Mouse (Mus musculus) cerebellum, adult 11-12 months (tissue): ENCODE results near the gene Chchd3.

Experiments used
- DNase-seq: peaks from one replicate; pipeline ENCODE4 v3.0.0; 2022

Gene Chchd3

DNA sequence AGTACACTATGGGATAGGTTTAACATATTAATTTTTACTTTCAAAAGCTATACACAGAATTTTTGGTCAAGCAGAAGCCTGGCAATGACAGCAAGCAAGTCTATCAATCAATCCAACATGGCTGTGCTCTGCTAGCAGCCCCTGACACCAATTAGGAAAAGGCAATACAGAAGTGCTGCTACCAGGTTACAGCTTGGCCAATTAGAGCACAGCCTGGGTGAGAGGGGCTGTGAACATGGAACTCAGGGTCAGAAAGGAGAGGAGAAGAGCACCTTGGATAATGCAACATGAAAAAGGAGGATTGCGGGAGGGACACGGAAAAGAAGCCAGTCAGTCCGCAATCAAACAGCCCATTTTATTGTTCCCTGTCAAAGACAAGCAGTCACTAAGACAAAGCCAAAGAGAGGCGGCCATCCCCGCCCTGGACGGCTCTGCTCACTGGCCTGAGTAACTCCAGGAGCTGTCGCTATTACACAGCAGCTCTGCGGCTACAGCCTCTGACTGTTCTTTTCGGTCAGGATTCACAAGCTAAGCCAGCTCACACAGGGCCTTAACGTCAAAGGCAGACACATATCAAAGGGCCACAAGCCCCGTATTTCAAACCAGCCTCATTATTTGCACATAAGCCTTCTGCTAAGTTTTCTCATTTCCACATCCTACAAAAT lies 128.8 kb downstream of the Chchd3 start:
- no peak for DNase-seq

DNA sequence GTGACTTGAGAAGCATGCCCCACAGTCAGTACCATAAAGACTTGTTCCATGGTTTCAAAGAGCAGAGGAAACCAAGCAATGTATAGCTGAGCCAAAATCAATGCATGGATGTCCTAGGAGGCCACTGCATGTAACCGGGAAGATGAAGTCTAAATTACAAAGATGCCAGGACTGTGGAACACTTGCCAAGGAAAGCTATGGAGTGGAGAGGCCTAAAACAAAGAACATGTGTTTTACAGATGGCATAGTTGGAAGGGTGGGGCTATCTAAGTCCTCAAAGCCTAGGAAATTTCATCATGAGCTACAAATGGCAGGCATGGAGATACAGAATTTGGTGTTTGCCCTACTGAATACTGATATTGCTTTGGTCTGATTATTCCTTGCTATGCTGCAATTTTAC lies 137.7 kb downstream of the Chchd3 start:
- no peak for DNase-seq

GRCm38 (mm10) chr6:32920091-32920490 lies 140.0 kb downstream of the Chchd3 start:
- no peak for DNase-seq

GRCm38 (mm10) chr6:32910692-32911091 lies 149.4 kb downstream of the Chchd3 start:
- no peak for DNase-seq

DNA sequence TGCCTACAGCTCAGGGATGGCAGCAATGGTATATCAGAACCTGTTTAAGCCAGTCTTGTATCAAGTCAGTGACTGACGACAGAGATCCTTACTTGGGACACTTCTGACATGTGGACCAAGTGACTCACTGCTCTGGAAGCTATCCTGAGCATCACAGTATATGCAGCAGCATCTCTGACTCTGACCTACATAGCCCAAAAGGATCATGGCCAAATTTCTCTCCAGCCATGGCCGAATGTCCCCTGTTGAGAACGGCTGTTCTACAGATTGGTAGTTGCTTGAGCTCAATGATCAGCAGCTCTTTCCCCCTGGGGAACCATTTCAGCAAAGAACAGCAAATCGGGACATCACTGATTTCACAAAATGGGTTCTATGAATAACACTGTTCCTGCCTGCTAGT lies 161.0 kb downstream of the Chchd3 start:
- peak; percentile 69 for DNase-seq

GRCm38 (mm10) chr6:32894100-32894499 lies 166.0 kb downstream of the Chchd3 start:
- no peak for DNase-seq

GRCm38 (mm10) chr6:32890726-32891125 lies 169.3 kb downstream of the Chchd3 start:
- no peak for DNase-seq

DNA sequence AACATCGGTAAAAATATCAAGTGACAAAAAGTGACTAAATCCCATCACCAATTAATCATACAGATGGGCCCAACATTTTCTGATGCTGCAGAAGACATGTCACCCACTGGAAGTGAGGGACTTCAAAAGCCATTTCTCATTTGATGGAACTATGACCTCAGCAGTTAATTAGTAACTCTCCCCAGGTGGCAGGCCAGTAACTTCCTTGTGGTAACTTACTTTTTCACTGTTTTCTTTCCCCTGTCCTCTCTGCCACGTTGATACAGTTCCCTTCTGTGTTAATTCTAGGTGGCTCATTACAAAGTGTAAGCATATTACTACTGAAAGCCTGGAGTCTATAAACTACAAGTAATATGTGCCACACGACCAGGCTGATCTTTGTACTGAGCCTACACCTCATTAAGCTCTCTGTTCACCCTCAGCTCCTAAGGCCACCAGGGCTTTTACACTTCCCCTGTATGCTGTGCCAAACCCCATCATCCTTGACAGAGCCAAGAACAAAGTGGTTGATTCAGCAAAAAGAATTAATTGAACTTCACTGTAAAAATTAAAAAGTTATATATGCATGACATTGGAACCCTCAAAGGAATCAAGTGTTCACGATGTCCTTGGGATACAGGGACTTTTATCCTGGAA lies 171.0 kb downstream of the Chchd3 start:
- no peak for DNase-seq

DNA sequence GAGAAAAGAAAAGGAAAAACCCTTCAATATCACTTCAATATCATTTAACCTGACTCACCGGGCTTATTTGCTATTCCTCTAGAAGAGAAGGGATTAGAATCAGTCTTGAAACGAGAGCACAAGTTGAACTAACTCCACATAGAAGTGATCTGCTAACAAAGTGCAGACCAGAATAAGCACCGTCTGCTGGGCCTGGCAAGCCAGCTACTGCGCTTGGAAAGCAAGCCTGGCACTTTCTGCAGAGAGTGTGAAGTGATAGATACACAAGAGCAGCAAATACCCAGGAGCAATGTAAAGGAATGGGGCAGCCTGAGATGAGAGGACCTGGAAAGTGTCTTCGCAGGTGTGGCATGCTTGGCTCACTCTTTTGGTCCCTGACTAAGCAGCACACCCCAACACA lies 181.5 kb downstream of the Chchd3 start:
- no peak for DNase-seq

DNA sequence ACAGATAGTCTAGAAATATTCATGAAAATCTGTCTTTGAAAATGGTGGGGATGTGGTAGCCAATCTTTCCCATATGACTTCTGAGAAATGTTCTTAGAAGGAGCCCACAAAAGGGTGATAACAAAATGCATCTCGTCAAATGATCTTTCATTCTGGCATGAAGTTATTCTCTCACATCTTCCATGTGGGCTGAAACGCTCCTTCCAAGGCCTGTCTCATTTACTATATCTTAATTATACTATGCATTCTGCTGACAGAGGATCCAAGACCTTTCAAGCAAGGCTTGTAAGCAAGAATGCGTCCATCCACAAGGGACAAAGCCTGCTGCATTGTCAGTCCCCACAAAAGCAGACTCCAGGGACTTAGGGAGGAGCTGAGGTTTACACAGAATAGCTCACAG lies 185.9 kb downstream of the Chchd3 start:
- DNase-seq = no peak

GRCm38 (mm10) chr6:32872805-32873204 lies 187.3 kb downstream of the Chchd3 start:
- DNase-seq = no peak

GRCm38 (mm10) chr6:32850960-32851359 lies 209.1 kb downstream of the Chchd3 start:
- DNase-seq = no peak

DNA sequence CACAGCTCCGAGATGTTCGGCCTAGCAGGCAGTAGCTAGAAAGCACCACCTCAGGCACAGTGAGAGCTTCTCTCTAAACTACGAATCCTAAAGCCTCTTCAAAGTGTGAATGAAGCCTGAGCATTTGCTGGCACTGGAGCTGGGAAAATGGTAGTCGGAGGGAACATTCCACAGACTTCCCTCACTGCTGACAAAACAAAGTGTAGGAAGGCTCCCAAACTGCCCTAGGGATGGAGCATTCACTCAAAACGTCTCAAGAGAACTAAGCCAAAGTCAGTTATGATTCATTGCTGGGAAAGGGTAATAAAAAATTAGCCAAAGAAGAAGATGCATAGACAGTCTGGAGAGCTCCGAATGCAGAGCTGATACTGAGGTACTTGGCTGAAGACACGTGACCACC lies 211.1 kb downstream of the Chchd3 start:
- DNase-seq = no peak

GRCm38 (mm10) chr6:32845463-32845862 lies 214.6 kb downstream of the Chchd3 start:
- DNase-seq = no peak

- DNase-seq = no peak
Measured at GRCm38 (mm10) chr6:32837939-32838301, 222.1 kb downstream of the Chchd3 start.

DNA sequence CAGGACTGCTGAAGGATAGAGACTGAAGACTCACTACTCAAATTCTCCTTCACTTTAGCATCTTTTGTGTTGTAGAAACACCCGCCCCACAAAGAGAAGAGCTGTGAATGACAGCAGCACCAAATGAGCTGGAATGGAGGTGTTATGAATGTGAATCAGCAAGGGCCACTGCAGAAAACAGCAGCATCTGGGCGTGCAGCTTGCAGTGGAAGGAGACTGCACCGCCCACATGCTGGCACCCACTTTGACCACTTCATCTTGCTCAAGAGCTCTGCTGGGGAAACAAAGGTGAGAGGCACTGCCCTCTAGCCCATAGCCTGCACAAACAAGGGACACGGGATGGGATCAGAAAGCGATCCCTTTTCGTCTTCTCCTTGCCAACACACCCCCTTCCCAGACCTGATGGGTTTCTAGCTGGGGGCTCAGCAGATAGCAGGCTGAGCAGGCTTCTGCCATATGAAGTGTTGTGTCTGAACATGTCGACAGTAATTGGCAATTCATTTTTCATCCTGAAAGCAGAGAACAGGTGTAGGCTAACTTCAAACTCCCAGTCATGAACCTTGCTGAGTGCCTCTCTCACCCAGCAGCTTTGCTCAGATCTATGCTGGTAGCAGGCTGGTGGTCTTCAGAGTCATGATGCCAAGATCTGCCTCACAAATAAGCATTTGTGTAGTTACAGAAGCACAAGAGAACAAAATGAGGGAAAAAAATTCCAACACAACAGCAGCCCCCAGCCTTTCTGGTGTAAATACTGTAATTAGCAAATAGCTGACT lies 222.7 kb downstream of the Chchd3 start:
- DNase-seq = no peak

GRCm38 (mm10) chr6:32823856-32824620 lies 236.0 kb downstream of the Chchd3 start:
- DNase-seq = no peak

GRCm38 (mm10) chr6:32818961-32819360 lies 241.1 kb downstream of the Chchd3 start:
- no peak for DNase-seq

DNA sequence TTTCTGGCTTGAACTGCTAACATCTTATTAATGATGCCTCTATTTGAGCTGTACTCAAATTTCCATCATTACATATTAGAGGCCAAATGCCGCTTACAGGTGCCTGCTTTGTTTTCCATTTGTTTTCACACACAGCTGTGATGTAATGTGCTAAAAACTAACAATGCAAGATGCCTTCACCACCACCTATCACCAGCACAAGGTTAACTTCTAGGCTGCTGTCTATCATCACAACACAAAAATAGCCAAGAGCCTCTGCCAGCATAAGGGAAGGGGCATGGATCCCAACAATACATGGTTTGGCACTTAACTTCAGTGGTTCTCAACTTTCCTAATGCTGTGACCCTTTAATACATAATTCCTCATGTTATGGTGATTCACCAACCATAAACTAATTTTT lies 251.3 kb downstream of the Chchd3 start:
- DNase-seq = no peak

DNA sequence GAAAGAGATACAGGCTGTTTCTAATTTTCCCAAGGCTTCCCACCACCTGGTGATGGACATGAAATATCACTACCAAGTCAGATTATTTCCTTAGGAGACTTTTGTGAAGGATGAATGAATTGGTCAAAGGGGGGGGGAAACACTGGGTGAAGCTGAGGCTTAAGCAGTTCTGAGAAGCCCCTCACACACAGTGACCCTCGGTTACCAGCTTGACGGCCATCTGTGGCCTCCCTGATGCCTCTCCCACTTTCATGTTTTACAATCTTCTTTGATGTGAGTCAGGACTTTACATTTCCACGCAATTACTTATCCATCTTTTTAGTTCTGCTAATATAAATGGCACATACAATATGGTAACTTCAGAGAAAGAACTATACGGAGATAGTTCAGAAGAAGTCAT lies 252.3 kb downstream of the Chchd3 start:
- no peak for DNase-seq

- DNase-seq = no peak
Measured at GRCm38 (mm10) chr6:32803646-32804045, 256.4 kb downstream of the Chchd3 start.

GRCm38 (mm10) chr6:32801776-32802175 lies 258.3 kb downstream of the Chchd3 start:
- no peak for DNase-seq

DNA sequence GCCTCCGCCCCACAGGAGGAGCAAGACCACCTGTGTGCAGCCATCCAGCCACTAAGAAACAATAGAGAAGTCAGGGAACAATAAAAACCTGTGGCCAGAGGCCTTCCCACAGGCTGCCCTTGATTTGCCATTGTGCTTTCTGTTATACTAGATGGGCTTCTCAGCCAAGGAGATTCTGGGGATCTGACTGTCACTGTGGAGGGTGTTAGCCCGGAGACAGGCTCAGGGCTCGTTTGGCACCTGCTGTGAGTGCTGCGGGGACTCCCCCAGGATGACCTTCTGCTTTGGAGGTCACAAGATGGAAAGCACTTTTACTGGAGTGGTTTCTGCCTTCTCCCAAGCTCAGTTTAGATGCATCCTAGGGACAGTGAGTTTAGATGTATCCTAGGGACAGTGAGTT lies 262.5 kb downstream of the Chchd3 start:
- no peak for DNase-seq
